Mouse (Mus musculus) megakaryocyte, embryonic 14.5 days (primary cell): ENCODE measurements around the gene Ercc1.

ENCODE experiments used
- FLI1 ChIP-seq: IDR thresholded peaks from 2 replicates; pipeline ENCODE4 v1.6.1; 2012; ENCODE audit warnings: low read length, inconsistent platforms, mixed read lengths
- GATA1 ChIP-seq: IDR thresholded peaks from 3 replicates; pipeline ENCODE4 v1.6.1; 2012; ENCODE audit warnings: mixed read lengths, low read length, inconsistent platforms, borderline replicate concordance

- TF ChIP-seq GATA1 (no peak), FLI1 (no peak)
Observed at GRCm38 (mm10) chr7:19307739-19308453, 36.7 kb upstream of the Ercc1 start.
